Mouse (Mus musculus): ENCODE measurements around the gene Rrp1b.
A peak's percentile ranks its signal among the peaks of the same experiment; 100 is the strongest.

DNA sequence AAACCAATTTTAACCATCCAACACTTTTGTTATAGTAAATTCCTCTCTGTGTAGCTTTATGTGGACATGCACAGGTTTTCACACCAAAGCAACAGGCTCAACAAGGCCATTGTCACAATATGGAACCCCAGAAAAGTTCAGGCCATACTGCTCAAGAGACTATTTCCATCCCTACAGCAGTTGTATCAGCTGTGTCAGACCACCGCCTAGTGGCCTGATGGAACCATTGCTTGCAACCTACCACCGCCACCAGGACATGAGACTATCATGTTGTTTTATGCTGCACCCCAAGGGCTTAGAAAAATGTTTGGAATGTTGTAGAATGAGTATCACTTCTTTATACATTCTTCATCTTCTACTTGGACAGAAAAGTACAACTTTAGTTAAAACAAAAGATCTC lies 10.5 kb upstream of the Rrp1b start:
- TF ChIP-seq CTCF (IDR thresholded peaks at IDR 0.05; ENCODE audit: control insufficient read depth, insufficient read depth, insufficient read length) (peak; percentile 92), MYOG (IDR thresholded peaks at IDR 0.05; ENCODE audit: control insufficient read depth, extremely low read depth, insufficient read length) (no peak), CEBPB (IDR thresholded peaks at IDR 0.05; ENCODE audit: low read depth) (no peak), USF1 (IDR thresholded peaks at IDR 0.05; ENCODE audit: low read depth) (no peak), MYOD1 (IDR thresholded peaks at IDR 0.05; ENCODE audit: control insufficient read depth, insufficient read length, low read depth) (no peak), FOSL1 (IDR thresholded peaks at IDR 0.05; ENCODE audit: insufficient read depth, low read length, poor library complexity, severe bottlenecking) (no peak), MAX (IDR thresholded peaks at IDR 0.05) (no peak)
